Mouse (Mus musculus) megakaryocyte, embryonic 14.5 days (primary cell): ENCODE data around the gene Fam78a.
"Not testable (repeated sequence)": the region's sequence is repeated elsewhere in the genome, so short reads cannot be mapped to it uniquely, and the experiment has no call there.

ENCODE experiments used
- FLI1 ChIP-seq: IDR thresholded peaks from 2 replicates; pipeline ENCODE4 v1.6.1; 2012; ENCODE audit warnings: low read length, inconsistent platforms, mixed read lengths
- GATA1 ChIP-seq: IDR thresholded peaks from 3 replicates; pipeline ENCODE4 v1.6.1; 2012; ENCODE audit warnings: mixed read lengths, low read length, inconsistent platforms, borderline replicate concordance

DNA sequence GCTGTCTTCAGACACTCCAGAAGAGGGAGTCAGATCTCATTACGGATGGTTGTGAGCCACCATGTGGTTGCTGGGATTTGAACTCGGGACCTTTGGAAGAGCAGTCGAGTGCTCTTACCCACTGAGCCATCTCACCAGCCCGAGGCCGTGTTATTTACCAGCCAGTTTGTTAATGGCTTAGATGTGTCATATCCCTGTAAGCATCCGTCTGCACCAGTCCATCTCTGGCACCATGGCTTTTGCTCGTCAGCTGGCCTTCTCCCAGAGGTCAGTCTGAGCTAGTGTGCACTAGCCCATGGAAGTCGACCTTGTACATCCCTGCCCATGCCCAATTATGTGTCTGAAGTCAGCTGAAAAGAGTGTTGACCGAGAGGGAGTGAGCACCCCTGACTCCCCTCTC lies 44.0 kb downstream of the Fam78a start:
- TF ChIP-seq GATA1, FLI1: not testable (repeated sequence)
